Mouse (Mus musculus): Measurements from ENCODE around the gene Prodh2. TPM values are rescaled to one million over a fixed set of nuclear protein-coding genes. Genes with fewer than 3 reads are reported as not detected.

Gene Prodh2
- polyA plus RNA-seq, 1 experiment: 0.58 TPM

DNA sequence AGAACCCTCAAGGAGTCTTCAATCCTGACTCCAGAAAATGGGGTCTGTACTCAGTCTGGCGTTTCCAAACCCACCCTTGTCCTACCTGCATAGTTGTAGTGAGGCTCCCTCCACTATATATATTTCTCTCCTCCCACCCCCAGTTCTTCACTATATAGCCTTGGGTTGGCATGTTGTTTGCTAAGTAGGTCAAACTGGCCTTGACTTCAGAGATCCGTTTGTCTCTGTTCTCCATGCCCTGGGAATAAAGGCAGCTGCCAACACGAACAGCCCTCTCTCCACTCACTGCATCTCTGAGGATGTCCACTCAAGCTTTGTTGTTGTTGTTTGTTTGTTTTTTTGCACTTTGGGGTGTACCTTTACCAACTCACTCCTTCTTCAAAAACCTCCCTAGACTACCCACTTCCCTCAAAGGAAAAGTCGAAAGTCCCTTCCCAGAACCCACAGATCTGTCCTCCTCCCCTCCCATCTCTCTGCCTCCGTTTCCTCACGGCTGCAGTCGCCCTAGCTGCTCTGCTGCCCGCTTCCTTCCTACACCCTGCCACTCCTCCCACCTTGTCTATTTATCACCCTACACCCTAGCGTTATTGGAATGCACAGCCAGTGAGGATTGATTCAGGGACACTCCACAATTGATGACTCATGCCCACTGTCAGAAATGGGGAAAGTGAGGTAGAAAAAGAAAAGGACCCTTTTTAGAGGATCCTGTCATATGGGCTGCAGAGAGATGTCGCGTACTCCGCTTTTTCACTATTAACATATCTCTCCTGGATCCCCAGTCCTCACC is 65.4 kb downstream of the Prodh2 start:
- Histone ChIP-seq H3K9me3 (replicated peaks; ENCODE audit: control insufficient read depth, insufficient read depth, low read length, poor library complexity, severe bottlenecking) (no peaks in the 10 kb centered on the region), H3K9ac (ENCODE audit: low read depth, poor library complexity, severe bottlenecking) (peak overlapping the region; percentile 74), H3K36me3 (ENCODE audit: control insufficient read depth, insufficient read depth, low read length, poor library complexity, severe bottlenecking) (peaks cover 16% of the 10 kb centered on the region), H3K4me1 (ENCODE audit: control insufficient read depth, insufficient read depth, low read length) (peaks cover 3% of the 10 kb centered on the region), H3K27me3 (ENCODE audit: control insufficient read depth, insufficient read depth, low read length, poor library complexity, severe bottlenecking) (no peaks in the 10 kb centered on the region), H3K4me3 (ENCODE audit: low read depth, low read length) (peak overlapping the region; percentile 93), H3K27ac (ENCODE audit: insufficient read depth, low read length) (peak overlapping the region; percentile 13; the same call in 1 of the 2 replicates)
- TF ChIP-seq CTCF (IDR thresholded peaks at IDR 0.05; ENCODE audit: low read depth, low read length) (no peak), POLR2A (IDR thresholded peaks at IDR 0.05; ENCODE audit: insufficient read depth, low read length) (no peak), EP300 (IDR thresholded peaks at IDR 0.05; ENCODE audit: insufficient read depth, low read depth, low read length) (no peak)

DNA sequence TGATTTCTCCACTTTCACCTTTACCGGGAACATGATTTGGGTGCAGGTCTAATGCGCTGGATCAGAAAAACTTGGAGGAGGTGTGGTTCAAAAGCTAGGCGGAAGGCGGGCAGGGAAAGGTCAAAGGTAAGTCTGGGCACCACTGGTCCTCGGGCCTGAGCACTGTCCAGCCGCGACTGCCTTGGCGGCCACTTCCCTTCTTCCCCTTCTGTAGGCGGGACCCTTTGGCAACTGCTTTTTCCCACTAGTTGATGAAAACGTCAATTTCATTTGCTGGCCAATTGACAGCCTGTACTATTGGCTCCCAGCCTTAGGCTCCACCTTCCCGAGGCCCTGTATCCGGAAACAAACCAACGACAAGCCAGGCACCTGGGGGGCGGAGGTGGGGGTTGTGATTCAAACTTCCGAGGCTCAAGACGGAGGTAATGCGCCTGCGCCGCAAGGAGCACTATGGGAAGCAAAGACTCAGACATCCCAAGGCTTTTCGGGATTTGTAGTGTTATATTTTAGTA is 66.1 kb downstream of the Prodh2 start, which contains the start of gene Lin37:
Gene Lin37 (minus strand): TSS at position 396 of the 512 bp plus-strand sequence.
- Histone ChIP-seq H3K36me3 (ENCODE audit: control insufficient read depth, insufficient read depth, low read length, poor library complexity, severe bottlenecking) (peaks cover 16% of the 10 kb centered on the region), H3K9me3 (replicated peaks; ENCODE audit: control insufficient read depth, insufficient read depth, low read length, poor library complexity, severe bottlenecking) (no peaks in the 10 kb centered on the region), H3K4me1 (ENCODE audit: control insufficient read depth, insufficient read depth, low read length) (peaks cover 3% of the 10 kb centered on the region), H3K27ac (ENCODE audit: insufficient read depth, low read length) (peak within 1 kb of the TSS; percentile 13; the same call in 1 of the 2 replicates), H3K27me3 (ENCODE audit: control insufficient read depth, insufficient read depth, low read length, poor library complexity, severe bottlenecking) (no peaks in the 10 kb centered on the region), H3K9ac (ENCODE audit: low read depth, poor library complexity, severe bottlenecking) (peak within 1 kb of the TSS; percentile 74), H3K4me3 (ENCODE audit: low read depth, low read length) (peak within 1 kb of the TSS; percentile 93)
- TF ChIP-seq POLR2A (IDR thresholded peaks at IDR 0.05; ENCODE audit: insufficient read depth, low read length): peak; percentile 27
- TF ChIP-seq EP300 (IDR thresholded peaks at IDR 0.05; ENCODE audit: insufficient read depth, low read depth, low read length): no peak

DNA sequence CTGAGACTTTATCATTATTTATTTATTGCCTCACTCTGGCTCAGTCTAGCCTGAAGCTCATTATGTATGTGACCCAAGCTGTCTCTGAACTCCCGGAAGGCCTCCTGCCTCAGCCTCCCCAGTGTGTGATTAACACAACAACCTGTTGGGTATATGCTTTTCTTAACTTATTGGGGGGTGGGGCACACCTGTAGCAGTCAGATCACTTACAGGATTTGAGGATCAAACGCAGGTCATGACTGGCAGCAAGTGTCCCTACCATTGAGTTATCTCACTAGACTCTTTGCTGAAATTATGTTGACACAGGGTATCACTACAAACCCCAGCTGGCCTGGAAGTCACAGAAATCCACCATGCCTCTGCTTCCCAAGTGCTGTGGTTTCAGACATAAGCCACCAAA is 66.9 kb downstream of the Prodh2 start:
- H3K36me3 ChIP-seq (ENCODE audit: control insufficient read depth, insufficient read depth, low read length, poor library complexity, severe bottlenecking): peaks cover 11% of the 10 kb centered on the region
- no peaks in the 10 kb centered on the region for H3K27me3 ChIP-seq (ENCODE audit: control insufficient read depth, insufficient read depth, low read length, poor library complexity, severe bottlenecking)
- H3K9me3 ChIP-seq (replicated peaks; ENCODE audit: control insufficient read depth, insufficient read depth, low read length, poor library complexity, severe bottlenecking): no peaks in the 10 kb centered on the region
- TF ChIP-seq CTCF (IDR thresholded peaks at IDR 0.05; ENCODE audit: low read depth, low read length): no peak
- no peak for TF ChIP-seq POLR2A (IDR thresholded peaks at IDR 0.05; ENCODE audit: insufficient read depth, low read length)
- TF ChIP-seq EP300 (IDR thresholded peaks at IDR 0.05; ENCODE audit: insufficient read depth, low read depth, low read length): no peak
- H3K4me3 ChIP-seq (ENCODE audit: low read depth, low read length): no peak overlapping the region
- H3K9ac ChIP-seq (ENCODE audit: low read depth, poor library complexity, severe bottlenecking): peak overlapping the region; percentile 24; the same call in 1 of the 2 replicates
- no peak overlapping the region for H3K27ac ChIP-seq (ENCODE audit: insufficient read depth, low read length)
- H3K4me1 ChIP-seq (ENCODE audit: control insufficient read depth, insufficient read depth, low read length): peaks cover 3% of the 10 kb centered on the region

DNA sequence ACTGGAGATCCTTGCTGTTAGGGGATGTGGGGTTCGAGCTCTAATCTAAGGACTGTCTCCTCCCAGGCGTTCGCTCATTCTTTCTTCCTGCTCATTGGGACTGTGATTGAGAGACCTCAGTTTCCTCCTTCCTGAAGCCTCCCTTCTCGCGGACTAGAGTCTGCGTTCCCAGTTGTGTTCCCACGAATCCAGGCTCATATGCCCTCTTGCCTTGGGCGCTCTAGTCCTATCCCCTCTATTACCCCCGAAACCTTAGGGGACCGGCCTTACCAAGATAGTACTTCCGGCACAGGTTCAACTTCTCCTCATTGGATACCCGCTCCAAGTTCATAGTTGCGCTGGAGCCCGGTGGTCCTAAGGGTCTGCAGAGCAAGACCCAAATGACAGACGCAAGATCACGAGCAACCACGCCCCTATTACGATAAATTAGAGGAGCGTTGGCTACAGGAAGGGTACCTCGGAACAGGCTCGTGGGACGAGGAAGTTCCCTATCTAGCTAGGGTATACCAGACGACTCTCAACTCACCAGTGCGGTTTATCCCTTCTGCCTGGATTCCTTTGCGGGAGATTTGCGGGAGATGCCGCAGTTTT is 69.2 kb downstream of the Prodh2 start:
- peak overlapping the region; percentile 99 for H3K4me3 ChIP-seq (ENCODE audit: low read depth, low read length)
- H3K36me3 ChIP-seq (ENCODE audit: control insufficient read depth, insufficient read depth, low read length, poor library complexity, severe bottlenecking): no peaks in the 10 kb centered on the region; the same call in 1 of the 2 replicates
- H3K4me1 ChIP-seq (ENCODE audit: control insufficient read depth, insufficient read depth, low read length): peaks cover 3% of the 10 kb centered on the region
- no peaks in the 10 kb centered on the region for H3K27me3 ChIP-seq (ENCODE audit: control insufficient read depth, insufficient read depth, low read length, poor library complexity, severe bottlenecking)
- peak overlapping the region; percentile 25; the same call in 1 of the 2 replicates for H3K27ac ChIP-seq (ENCODE audit: insufficient read depth, low read length)
- no peak for TF ChIP-seq CTCF (IDR thresholded peaks at IDR 0.05; ENCODE audit: low read depth, low read length)
- TF ChIP-seq POLR2A (IDR thresholded peaks at IDR 0.05; ENCODE audit: insufficient read depth, low read length): no peak
- TF ChIP-seq EP300 (IDR thresholded peaks at IDR 0.05; ENCODE audit: insufficient read depth, low read depth, low read length): no peak
- H3K9me3 ChIP-seq (replicated peaks; ENCODE audit: control insufficient read depth, insufficient read depth, low read length, poor library complexity, severe bottlenecking): no peaks in the 10 kb centered on the region
- H3K9ac ChIP-seq (ENCODE audit: low read depth, poor library complexity, severe bottlenecking): peak overlapping the region; percentile 89

Other genes with a start within 250 kb of the Prodh2 start
- gene Thap8, start 213.5 kb upstream of the Prodh2 start, polyA plus RNA-seq (2011; ENCODE audit: insufficient read depth, insufficient read length, low read depth, missing spikeins): 0.60 and 0.84 TPM in 2 replicates
- gene Wdr62, start 213.2 kb upstream of the Prodh2 start, polyA plus RNA-seq (2011; ENCODE audit: insufficient read depth, insufficient read length, low read depth, missing spikeins): 26.2 and 27.0 TPM in 2 replicates
- 49.4 and 52.2 TPM in 2 replicates for gene Clip3, start 201.9 kb upstream of the Prodh2 start, polyA plus RNA-seq (2011; ENCODE audit: insufficient read depth, insufficient read length, low read depth, missing spikeins)
- gene Alkbh6, start 184.9 kb upstream of the Prodh2 start, polyA plus RNA-seq (2011; ENCODE audit: insufficient read depth, insufficient read length, low read depth, missing spikeins): 25.3 and 29.5 TPM in 2 replicates
- 41.6 and 43.7 TPM in 2 replicates for gene Syne4, start 178.8 kb upstream of the Prodh2 start, polyA plus RNA-seq (2011; ENCODE audit: insufficient read depth, insufficient read length, low read depth, missing spikeins)
- 0.52 and 0.58 TPM in 2 replicates for gene E130208F15Rik, start 171.9 kb upstream of the Prodh2 start, polyA plus RNA-seq (2011; ENCODE audit: insufficient read depth, insufficient read length, low read depth, missing spikeins)
- gene Sdhaf1, start 169.7 kb upstream of the Prodh2 start, polyA plus RNA-seq (2011; ENCODE audit: insufficient read depth, insufficient read length, low read depth, missing spikeins): 5.6 and 7.3 TPM in 2 replicates
- gene Lrfn3, start 130.8 kb upstream of the Prodh2 start, polyA plus RNA-seq (2011; ENCODE audit: insufficient read depth, insufficient read length, low read depth, missing spikeins): 4.2 and 6.3 TPM in 2 replicates
- gene Tyrobp, start 79.9 kb upstream of the Prodh2 start, polyA plus RNA-seq (2011; ENCODE audit: insufficient read depth, insufficient read length, low read depth, missing spikeins): not detected in 2 replicates
- not detected in 2 replicates for gene Hcst, start 73.8 kb upstream of the Prodh2 start, polyA plus RNA-seq (2011; ENCODE audit: insufficient read depth, insufficient read length, low read depth, missing spikeins)
- 4.1 TPM in 2 replicates for gene Nfkbid, start 71.9 kb upstream of the Prodh2 start, polyA plus RNA-seq (2011; ENCODE audit: insufficient read depth, insufficient read length, low read depth, missing spikeins)
- 70.6 and 78.2 TPM in 2 replicates for gene Aplp1, start 48.1 kb upstream of the Prodh2 start, polyA plus RNA-seq (2011; ENCODE audit: insufficient read depth, insufficient read length, low read depth, missing spikeins)
- gene Kirrel2, start 35.9 kb upstream of the Prodh2 start, polyA plus RNA-seq (2011; ENCODE audit: insufficient read depth, insufficient read length, low read depth, missing spikeins): 5.8 and 9.4 TPM in 2 replicates
- gene Nphs1, start 35.3 kb upstream of the Prodh2 start, polyA plus RNA-seq (2011; ENCODE audit: insufficient read depth, insufficient read length, low read depth, missing spikeins): 27.5 and 30.9 TPM in 2 replicates
- 6.0 and 6.5 TPM in 2 replicates for gene Arhgap33, start 41.4 kb downstream of the Prodh2 start, polyA plus RNA-seq (2011; ENCODE audit: insufficient read depth, insufficient read length, low read depth, missing spikeins)
- 6.4 and 7.0 TPM in 2 replicates for gene Hspb6, start 58.6 kb downstream of the Prodh2 start, polyA plus RNA-seq (2011; ENCODE audit: insufficient read depth, insufficient read length, low read depth, missing spikeins)
- gene Proser3, start 58.7 kb downstream of the Prodh2 start, polyA plus RNA-seq (2011; ENCODE audit: insufficient read depth, insufficient read length, low read depth, missing spikeins): 16.8 and 17.3 TPM in 2 replicates
- gene Lin37, start 66.2 kb downstream of the Prodh2 start, polyA plus RNA-seq (2011; ENCODE audit: insufficient read depth, insufficient read length, low read depth, missing spikeins): 23.3 and 29.3 TPM in 2 replicates
- 50.9 and 73.9 TPM in 2 replicates for gene U2af1l4, start 69.7 kb downstream of the Prodh2 start, polyA plus RNA-seq (2011; ENCODE audit: insufficient read depth, insufficient read length, low read depth, missing spikeins)
- 1.8 and 1.9 TPM in 2 replicates for gene Gm49396, start 69.7 kb downstream of the Prodh2 start, polyA plus RNA-seq (2011; ENCODE audit: insufficient read depth, insufficient read length, low read depth, missing spikeins)
- gene Psenen, start 70.0 kb downstream of the Prodh2 start, polyA plus RNA-seq (2011; ENCODE audit: insufficient read depth, insufficient read length, low read depth, missing spikeins): 99.8 and 107 TPM in 2 replicates
- 0.72 TPM in 1 of 2 replicates, not detected in the other for gene Igflr1, start 71.8 kb downstream of the Prodh2 start, polyA plus RNA-seq (2011; ENCODE audit: insufficient read depth, insufficient read length, low read depth, missing spikeins)
- 70.2 and 81.4 TPM in 2 replicates for gene Kmt2b, start 95.1 kb downstream of the Prodh2 start, polyA plus RNA-seq (2011; ENCODE audit: insufficient read depth, insufficient read length, low read depth, missing spikeins)
- 20.3 and 22.7 TPM in 2 replicates for gene Zbtb32, start 105.3 kb downstream of the Prodh2 start, polyA plus RNA-seq (2011; ENCODE audit: insufficient read depth, insufficient read length, low read depth, missing spikeins)
- gene Upk1a, start 119.2 kb downstream of the Prodh2 start, polyA plus RNA-seq (2011; ENCODE audit: insufficient read depth, insufficient read length, low read depth, missing spikeins): 2.5 and 2.8 TPM in 2 replicates
- gene Cox6b1, start 132.5 kb downstream of the Prodh2 start, polyA plus RNA-seq (2011; ENCODE audit: insufficient read depth, insufficient read length, low read depth, missing spikeins): 540 and 569 TPM in 2 replicates
- 2.8 and 3.3 TPM in 2 replicates for gene Etv2, start 142.2 kb downstream of the Prodh2 start, polyA plus RNA-seq (2011; ENCODE audit: insufficient read depth, insufficient read length, low read depth, missing spikeins)
- gene Rbm42, start 156.7 kb downstream of the Prodh2 start, polyA plus RNA-seq (2011; ENCODE audit: insufficient read depth, insufficient read length, low read depth, missing spikeins): 42.3 and 47.0 TPM in 2 replicates
- gene Haus5, start 171.4 kb downstream of the Prodh2 start, polyA plus RNA-seq (2011; ENCODE audit: insufficient read depth, insufficient read length, low read depth, missing spikeins): 16.9 and 17.8 TPM in 2 replicates
- not detected in 2 replicates for gene Pmis2, start 178.0 kb downstream of the Prodh2 start, polyA plus RNA-seq (2011; ENCODE audit: insufficient read depth, insufficient read length, low read depth, missing spikeins)
- gene 2200002J24Rik, start 205.3 kb downstream of the Prodh2 start, polyA plus RNA-seq (2011; ENCODE audit: insufficient read depth, insufficient read length, low read depth, missing spikeins): not detected in 2 replicates
- 1.4 and 1.6 TPM in 2 replicates for gene Atp4a, start 218.6 kb downstream of the Prodh2 start, polyA plus RNA-seq (2011; ENCODE audit: insufficient read depth, insufficient read length, low read depth, missing spikeins)
- gene Tmem147, start 235.9 kb downstream of the Prodh2 start, polyA plus RNA-seq (2011; ENCODE audit: insufficient read depth, insufficient read length, low read depth, missing spikeins): 66.7 and 75.8 TPM in 2 replicates

Data from ES-Bruce4 (cell line).